Mouse (Mus musculus) testis, adult 2 months (tissue): Measurements from ENCODE around the gene Ifit1bl2. TPM values are rescaled to one million over a fixed set of nuclear protein-coding genes. Genes with fewer than 3 reads are reported as not detected.
"Not testable (repeated sequence)": the region's sequence is repeated elsewhere in the genome, so short reads cannot be mapped to it uniquely, and the experiment has no call there.

Experiments used
- H3K27ac ChIP-seq: fragments of 200-500 bp; 2 replicates; pipeline ENCODE4 v1.5.1; 2012; ENCODE audit warnings: low read depth, low read length; ENCODE audit not compliant: control insufficient read depth, insufficient read depth
- H3K27me3 ChIP-seq: fragments of 200-500 bp; 2 replicates; pipeline ENCODE4 v1.6.1; 2012; ENCODE audit warnings: mild to moderate bottlenecking, low read length, moderate library complexity; ENCODE audit not compliant: control insufficient read depth, insufficient read depth
- H3K36me3 ChIP-seq: fragments of 200-500 bp; 2 replicates; pipeline ENCODE4 v1.6.1; 2012; ENCODE audit warnings: mild to moderate bottlenecking, low read length; ENCODE audit not compliant: control insufficient read depth, insufficient read depth
- H3K4me1 ChIP-seq: fragments of 200-500 bp; 2 replicates; pipeline ENCODE4 v1.6.1; 2012; ENCODE audit warnings: low read length; ENCODE audit not compliant: control insufficient read depth, insufficient read depth
- H3K4me3 ChIP-seq: fragments of 200-500 bp; 2 replicates; pipeline ENCODE4 v1.5.1; 2012; ENCODE audit warnings: low read depth, mild to moderate bottlenecking, low read length, moderate library complexity, mixed read lengths; ENCODE audit not compliant: control insufficient read depth
- CTCF ChIP-seq: fragments of 200-500 bp; IDR thresholded peaks from 2 replicates; pipeline ENCODE4 v1.5.1; 2012; ENCODE audit warnings: low read depth, mild to moderate bottlenecking, inconsistent platforms, low read length, moderate library complexity; ENCODE audit not compliant: control insufficient read depth, insufficient read depth, insufficient replicate concordance
- POLR2A ChIP-seq: fragments of 200-500 bp; IDR thresholded peaks from 2 replicates; pipeline ENCODE4 v1.6.1; 2012; ENCODE audit warnings: low read depth, mild to moderate bottlenecking, inconsistent platforms, low read length, moderate library complexity; ENCODE audit not compliant: control insufficient read depth
- polyA plus RNA-seq: library from polyadenylated mRNA; depleted of rRNA; stranded (reverse); fragments of >200 nt; gene quantifications from 2 replicates; pipeline ENCODE4 v1.2.3, GENCODE M21; 2012

Gene Ifit1bl2
- polyA plus RNA-seq, 1 experiment: not detected

DNA sequence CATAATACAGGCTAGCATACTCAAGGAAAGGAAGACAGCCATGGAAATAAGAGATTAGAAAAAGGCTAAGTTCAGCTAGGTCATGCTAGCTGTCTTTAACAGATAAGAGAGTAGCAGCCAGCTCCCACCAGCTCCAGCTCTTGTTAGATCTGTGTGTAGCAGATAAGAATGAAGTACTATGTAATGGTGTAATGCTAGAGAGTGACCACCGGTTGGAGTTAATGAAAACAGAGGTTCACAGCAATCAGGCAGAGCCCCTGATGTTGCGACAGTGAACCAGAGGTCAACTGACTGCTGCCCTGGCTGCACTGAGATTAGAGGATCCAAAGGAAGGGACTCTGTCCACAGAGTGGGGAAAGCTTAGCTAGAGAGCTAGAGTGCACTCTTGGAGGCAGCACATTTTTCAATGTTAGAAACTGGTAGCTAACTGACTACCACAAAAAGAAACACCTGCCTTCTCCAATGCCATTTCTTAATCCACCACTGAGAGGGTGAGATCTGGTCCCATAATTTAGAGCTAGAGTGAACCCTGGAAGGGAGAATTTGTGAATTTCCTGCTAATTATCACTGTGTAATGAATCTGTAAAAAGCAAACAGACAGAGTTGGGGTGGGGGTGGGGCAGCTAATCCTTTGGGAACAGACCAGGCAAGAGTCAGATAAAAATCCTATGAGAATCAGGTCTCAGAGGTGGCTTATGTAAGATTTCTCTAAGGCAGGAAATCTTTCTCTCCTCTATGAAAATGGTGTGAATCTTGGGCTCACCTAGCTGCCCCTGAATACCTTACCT lies 16.2 kb upstream of the Ifit1bl2 start:
- H3K4me1 ChIP-seq: no peaks in the 10 kb centered on the region
- H3K36me3 ChIP-seq: no peaks in the 10 kb centered on the region
- no peak overlapping the region for H3K4me3 ChIP-seq
- H3K27me3 ChIP-seq: no peaks in the 10 kb centered on the region
- TF ChIP-seq POLR2A (no peak), CTCF (no peak)
- no peak overlapping the region for H3K27ac ChIP-seq

- H3K27ac ChIP-seq: no peak overlapping the region
- H3K27me3 ChIP-seq: no peaks in the 10 kb centered on the region
- H3K4me3 ChIP-seq: no peak overlapping the region
- no peaks in the 10 kb centered on the region for H3K4me1 ChIP-seq
- H3K36me3 ChIP-seq: no peaks in the 10 kb centered on the region
- TF ChIP-seq POLR2A (no peak), CTCF (no peak)
These were observed 14.8 kb upstream of the Ifit1bl2 start for GRCm38 (mm10) chr19:34655227-34655805.

DNA sequence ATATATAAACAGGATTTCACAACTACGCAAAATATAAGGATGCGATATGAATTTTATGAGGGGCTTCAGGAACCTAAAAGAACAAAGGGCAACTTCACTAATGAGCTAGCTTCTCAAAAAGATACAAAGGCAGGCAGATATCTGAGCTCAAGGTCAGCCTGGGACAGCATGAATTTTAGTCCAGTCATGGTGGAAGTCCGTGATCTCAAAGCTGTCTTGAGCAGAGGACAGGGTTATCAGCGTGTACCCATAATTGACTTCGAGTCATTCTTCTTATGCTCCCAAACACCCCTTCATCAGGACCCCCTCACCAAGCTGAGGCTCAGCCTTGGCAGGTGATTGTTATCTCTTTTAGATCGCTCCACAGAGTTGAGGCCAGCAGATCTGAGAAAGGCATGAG lies 10.5 kb upstream of the Ifit1bl2 start:
- Histone ChIP-seq H3K36me3 (no peaks in the 10 kb centered on the region), H3K4me3 (no peak overlapping the region), H3K27me3 (no peaks in the 10 kb centered on the region), H3K4me1 (no peaks in the 10 kb centered on the region), H3K27ac (no peak overlapping the region)
- TF ChIP-seq POLR2A: no peak

- Histone ChIP-seq H3K4me3 (no peak overlapping the region), H3K36me3 (no peaks in the 10 kb centered on the region), H3K4me1 (no peaks in the 10 kb centered on the region), H3K27ac (no peak overlapping the region), H3K27me3 (no peaks in the 10 kb centered on the region)
- TF ChIP-seq POLR2A (no peak), CTCF (no peak)
These were observed 9.7 kb upstream of the Ifit1bl2 start for GRCm38 (mm10) chr19:34650276-34650675.

DNA sequence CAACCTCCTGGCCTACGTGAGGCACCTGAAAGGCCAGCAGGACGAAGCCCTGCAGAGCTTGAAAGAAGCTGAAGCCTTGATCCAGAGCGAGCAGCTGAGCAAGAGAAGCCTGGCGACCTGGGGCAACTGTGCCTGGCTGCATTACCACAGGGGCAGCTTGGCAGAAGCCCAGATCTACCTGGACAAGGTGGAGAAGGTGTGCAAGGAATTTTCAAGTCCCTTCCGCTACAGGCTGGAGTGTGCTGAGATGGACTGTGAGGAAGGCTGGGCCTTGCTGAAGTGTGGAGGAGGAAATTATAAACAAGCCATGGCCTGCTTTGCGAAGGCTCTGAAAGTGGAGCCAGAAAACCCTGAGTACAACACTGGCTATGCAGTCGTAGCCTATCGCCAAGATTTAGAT lies 7.1 kb upstream of the Ifit1bl2 start:
- not testable (repeated sequence) for H3K27me3 ChIP-seq, H3K4me3 ChIP-seq, H3K27ac ChIP-seq, H3K36me3 ChIP-seq, H3K4me1 ChIP-seq

- Histone ChIP-seq H3K36me3 (no peaks in the 10 kb centered on the region), H3K4me1 (no peaks in the 10 kb centered on the region), H3K27me3 (no peaks in the 10 kb centered on the region), H3K27ac (no peak overlapping the region), H3K4me3 (no peak overlapping the region)
- TF ChIP-seq POLR2A (no peak), CTCF (no peak)
These were observed 2.1 kb upstream of the Ifit1bl2 start for GRCm38 (mm10) chr19:34642616-34643015.

DNA sequence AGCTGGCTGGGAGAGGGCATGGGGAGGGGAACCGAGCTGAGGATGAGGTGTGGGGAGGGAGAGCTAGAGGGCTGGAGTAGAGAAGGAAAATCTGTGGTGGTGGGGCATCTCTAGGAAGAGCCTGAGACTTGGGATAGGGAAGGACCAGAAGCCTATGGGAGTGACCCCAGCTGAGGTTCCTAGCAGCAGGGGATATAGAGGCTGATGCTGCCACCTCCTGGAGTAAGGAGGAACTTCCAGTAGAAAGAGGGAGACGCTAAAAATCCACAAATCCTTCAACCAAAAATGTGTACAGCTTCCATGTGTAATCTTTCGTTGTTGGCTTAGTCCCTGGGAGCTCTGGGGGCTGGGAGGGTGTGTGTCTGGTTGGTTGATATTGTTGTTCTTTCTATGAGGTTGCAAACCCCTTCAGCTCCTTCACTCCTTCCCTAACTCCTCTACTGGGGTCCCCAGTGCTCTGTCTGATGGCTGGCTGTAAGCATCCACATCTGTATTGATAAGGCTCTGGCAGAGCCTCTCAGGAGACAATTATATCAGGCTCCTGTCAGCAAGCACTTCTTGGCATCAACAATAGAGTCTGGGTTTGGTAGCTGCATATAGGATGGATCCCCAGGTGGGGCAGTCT lies 3.5 kb downstream of the Ifit1bl2 start:
- Histone ChIP-seq H3K4me1 (no peaks in the 10 kb centered on the region), H3K4me3 (no peak overlapping the region), H3K36me3 (no peaks in the 10 kb centered on the region), H3K27me3 (no peaks in the 10 kb centered on the region), H3K27ac (no peak overlapping the region)
- TF ChIP-seq CTCF (peak; percentile 41; the same call in 1 of the 2 replicates), POLR2A (no peak)

GRCm38 (mm10) chr19:34633484-34633883 lies 7.1 kb downstream of the Ifit1bl2 start:
- Histone ChIP-seq H3K27ac (no peak overlapping the region), H3K4me3 (no peak overlapping the region), H3K4me1 (no peaks in the 10 kb centered on the region), H3K36me3 (no peaks in the 10 kb centered on the region), H3K27me3 (no peaks in the 10 kb centered on the region)
- no peak for TF ChIP-seq POLR2A
